Mouse (Mus musculus) embryonic facial prominence, embryonic 15.5 days (tissue): ENCODE measurements around the gene Mcemp1. TPM values are rescaled to one million over a fixed set of nuclear protein-coding genes. Genes with fewer than 3 reads are reported as not detected.

ENCODE experiments used
- ATAC-seq: fragments of 200-750 bp; cut with Nextera tagmentation; 2 replicates; pipeline ENCODE4 v1.8.0; 2017; ENCODE audit warnings: low read depth, moderate TSS enrichment; ENCODE audit not compliant: insufficient number of reproducible peaks, low FRiP score, low TSS enrichment
- H3K27ac ChIP-seq: fragments of 300-500 bp; sonication (generic); replicated peaks from 2 replicates; pipeline ENCODE4 v1.5.1; 2015; ENCODE audit warnings: mild to moderate bottlenecking, inconsistent platforms
- H3K27me3 ChIP-seq: fragments of 300-500 bp; sonication (generic); 2 replicates; pipeline ENCODE4 v1.6.1; 2015; ENCODE audit warnings: inconsistent platforms
- H3K36me3 ChIP-seq: fragments of 300-500 bp; sonication (generic); 2 replicates; pipeline ENCODE4 v1.6.1; 2015; ENCODE audit warnings: mild to moderate bottlenecking, inconsistent platforms
- H3K4me1 ChIP-seq: fragments of 300-500 bp; sonication (generic); 2 replicates; pipeline ENCODE4 v1.6.1; 2015; ENCODE audit warnings: inconsistent platforms
- H3K4me2 ChIP-seq: fragments of 300-500 bp; sonication (generic); replicated peaks from 2 replicates; pipeline ENCODE4 v1.6.1; 2015; ENCODE audit warnings: mild to moderate bottlenecking, inconsistent platforms
- H3K4me3 ChIP-seq: fragments of 300-500 bp; sonication (generic); replicated peaks from 2 replicates; pipeline ENCODE4 v1.5.1; 2015; ENCODE audit warnings: mild to moderate bottlenecking, inconsistent platforms
- H3K9ac ChIP-seq: fragments of 300-500 bp; sonication (generic); 2 replicates; pipeline ENCODE4 v1.6.1; 2015; ENCODE audit warnings: inconsistent platforms
- H3K9me3 ChIP-seq: fragments of 300-500 bp; sonication (generic); replicated peaks from 2 replicates; pipeline ENCODE4 v1.6.1; 2016; ENCODE audit warnings: inconsistent platforms
- WGBS: fragments of 180-500 bp; shearing (Covaris S2); methylation state at CpG from one replicate; pipeline ENCODE4 v1.1.7; 2015; 5-methylcytosine and 5-hydroxymethylcytosine counted together
- polyA plus RNA-seq: library from polyadenylated mRNA; unstranded; fragments of >200 nt; fragmentation: Nextera tagmentation; extraction: Ambion mirVana; gene quantifications from 2 replicates; pipeline ENCODE4 v1.2.1, GENCODE M21; 2015

The Mcemp1 gene
- polyA plus RNA-seq = 0.28 and 0.98 TPM in 2 replicates

DNA sequence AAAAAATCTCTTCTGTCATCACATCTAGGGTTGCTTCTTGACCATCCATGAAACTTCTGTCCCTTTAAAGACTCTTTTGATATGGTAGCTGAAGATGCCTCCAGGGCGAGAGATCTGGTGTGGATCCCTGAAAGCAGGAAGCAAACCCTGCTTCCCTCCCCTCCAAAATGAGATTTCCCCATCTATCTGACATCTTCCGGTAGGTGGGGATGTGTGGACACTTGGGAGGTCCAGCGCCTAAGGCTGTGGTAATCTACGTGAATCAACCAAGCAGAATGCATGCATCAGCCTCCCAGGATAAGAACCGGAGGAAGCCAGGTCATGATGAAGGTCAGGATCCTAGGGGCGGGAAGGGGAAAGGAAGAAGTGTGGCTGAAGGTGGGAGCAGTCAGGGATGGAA, at the start of gene Mcemp1:
Gene Mcemp1, plus strand, starts transcription at position 248 of the 400 bp plus-strand sequence.
- Histone ChIP-seq H3K4me3 (no peak within 1 kb of the TSS), H3K36me3 (no peaks in the 10 kb centered on the region), H3K27me3 (no peaks in the 10 kb centered on the region), H3K4me2 (no peak within 1 kb of the TSS), H3K27ac (no peak within 1 kb of the TSS), H3K9me3 (no peaks in the 10 kb centered on the region), H3K9ac (no peak within 1 kb of the TSS), H3K4me1 (no peaks in the 10 kb centered on the region)
- ATAC-seq = no peak
- WGBS = 54% methylated on average over 6 of the region's 6 CpGs

GRCm38 (mm10) chr8:3621199-3621970, 44.2 kb upstream of the Mcemp1 start, which contains the start of the genes Xab2 and Pet100:
TSS of gene Xab2 (minus strand) at chr8:3621316.
TSS of gene Pet100 (plus strand) at chr8:3621548.
- peak; percentile 97 for ATAC-seq
- H3K36me3 ChIP-seq = peaks cover 17% of the 10 kb centered on the region
- no peaks in the 10 kb centered on the region for H3K27me3 ChIP-seq
- peaks cover 19% of the 10 kb centered on the region for H3K4me1 ChIP-seq
- under 1% methylated on average over 37 of the region's 37 CpGs for WGBS
- peak within 1 kb of the TSS; percentile 69 for H3K9ac ChIP-seq
- no peaks in the 10 kb centered on the region for H3K9me3 ChIP-seq
- H3K27ac ChIP-seq = no peak within 1 kb of the TSS
- peak within 1 kb of the TSS; percentile 81 for H3K4me2 ChIP-seq
- H3K4me3 ChIP-seq = peak within 1 kb of the TSS; percentile 72

DNA sequence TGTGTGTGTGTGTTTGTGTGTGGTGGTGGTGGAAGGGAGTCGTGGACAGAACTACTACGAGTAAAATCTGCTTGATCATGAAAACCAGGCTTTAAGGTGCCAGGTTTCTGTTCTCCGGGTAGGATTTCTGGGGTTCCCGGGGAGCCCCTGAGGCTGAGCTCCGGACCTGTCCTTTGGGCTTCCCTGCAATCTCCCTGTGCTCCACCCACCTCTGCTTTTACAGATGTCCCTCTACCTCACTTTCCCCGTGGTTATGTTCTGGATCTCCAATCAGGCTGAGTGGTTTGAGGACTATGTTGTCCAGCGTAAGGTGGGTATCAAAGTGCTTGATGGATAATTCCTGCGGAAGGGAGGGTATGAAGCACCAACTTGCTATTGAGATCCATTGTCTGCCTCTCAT, 43.4 kb upstream of the Mcemp1 start:
- no peak overlapping the region; the same call in 1 of the 2 replicates for H3K9ac ChIP-seq
- H3K4me1 ChIP-seq = peaks cover 19% of the 10 kb centered on the region
- no peak overlapping the region for H3K27ac ChIP-seq
- ATAC-seq = no peak
- H3K27me3 ChIP-seq = no peaks in the 10 kb centered on the region
- H3K4me2 ChIP-seq = peak overlapping the region; percentile 81
- no peaks in the 10 kb centered on the region for H3K9me3 ChIP-seq
- peak overlapping the region; percentile 72 for H3K4me3 ChIP-seq
- peaks cover 11% of the 10 kb centered on the region for H3K36me3 ChIP-seq
- WGBS = 64% methylated on average over 8 of the region's 8 CpGs

DNA sequence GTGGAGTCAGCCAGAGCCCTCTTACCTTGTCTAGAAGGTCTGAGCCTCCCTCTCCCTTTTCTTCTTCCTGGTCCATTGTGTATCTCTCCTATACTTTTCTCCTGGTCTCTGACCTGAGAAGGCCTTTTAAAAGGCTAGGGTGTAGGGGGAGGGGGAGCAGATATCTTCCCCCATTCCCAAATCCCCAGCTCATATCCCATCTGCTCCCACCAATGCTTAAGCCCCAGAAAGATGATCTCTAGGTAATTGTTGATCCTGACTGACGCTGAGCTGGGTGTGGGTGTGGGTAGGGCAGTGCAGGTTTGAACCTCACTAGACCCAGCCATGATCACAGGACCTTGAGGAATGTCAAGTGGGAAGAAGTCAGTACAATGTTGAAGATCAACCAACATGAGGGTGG, 40.1 kb upstream of the Mcemp1 start, which contains the start of gene Pcp2:
Gene Pcp2, minus strand, starts transcription at position 101 of the 400 bp plus-strand sequence.
- H3K4me3 ChIP-seq = no peak within 1 kb of the TSS
- H3K27me3 ChIP-seq = peaks cover 9% of the 10 kb centered on the region
- ATAC-seq = no peak
- H3K4me2 ChIP-seq = no peak within 1 kb of the TSS
- H3K27ac ChIP-seq = no peak within 1 kb of the TSS
- WGBS = 47% methylated on average over 1 of the region's 1 CpGs
- H3K36me3 ChIP-seq = no peaks in the 10 kb centered on the region
- no peaks in the 10 kb centered on the region for H3K9me3 ChIP-seq
- peaks cover 8% of the 10 kb centered on the region for H3K4me1 ChIP-seq
- no peak within 1 kb of the TSS for H3K9ac ChIP-seq

DNA sequence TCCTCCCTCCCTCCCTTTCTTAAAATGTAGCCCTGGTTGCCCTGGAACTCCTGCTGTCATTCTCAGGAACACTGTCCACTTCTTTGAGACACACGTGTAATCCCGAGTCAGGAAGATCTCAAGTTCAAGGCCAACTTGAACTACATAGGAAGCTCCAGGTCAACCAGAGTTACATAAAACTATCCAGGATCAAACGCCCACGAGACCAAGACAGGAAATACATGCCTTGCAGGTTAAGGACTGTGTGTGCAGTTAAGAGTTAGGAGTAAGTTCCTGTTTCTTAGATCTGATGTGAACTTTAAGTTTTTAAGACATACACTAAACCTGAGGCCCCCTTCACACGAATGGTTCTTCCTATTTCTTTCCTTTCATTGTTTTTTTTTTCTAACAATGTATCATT, 38.6 kb upstream of the Mcemp1 start:
- H3K27ac ChIP-seq = no peak overlapping the region

GRCm38 (mm10) chr8:3628014-3628413, 37.5 kb upstream of the Mcemp1 start:
- Histone ChIP-seq H3K36me3 (no peaks in the 10 kb centered on the region), H3K4me3 (no peak overlapping the region), H3K27ac (no peak overlapping the region), H3K4me1 (peaks cover 10% of the 10 kb centered on the region), H3K27me3 (peaks cover 10% of the 10 kb centered on the region), H3K9ac (no peak overlapping the region), H3K9me3 (no peaks in the 10 kb centered on the region), H3K4me2 (no peak overlapping the region)
- 24% methylated on average over 5 of the region's 5 CpGs for WGBS
- ATAC-seq = no peak

More for the DNA sequence above, 38.6 kb upstream of the Mcemp1 start:
- H3K27me3 ChIP-seq = peaks cover 10% of the 10 kb centered on the region
- H3K4me2 ChIP-seq = no peak overlapping the region
- no peaks in the 10 kb centered on the region for H3K9me3 ChIP-seq
- H3K4me3 ChIP-seq = no peak overlapping the region
- no peak for ATAC-seq
- H3K36me3 ChIP-seq = no peaks in the 10 kb centered on the region
- 53% methylated on average over 5 of the region's 5 CpGs for WGBS
- no peak overlapping the region for H3K9ac ChIP-seq
- H3K4me1 ChIP-seq = peaks cover 15% of the 10 kb centered on the region

DNA sequence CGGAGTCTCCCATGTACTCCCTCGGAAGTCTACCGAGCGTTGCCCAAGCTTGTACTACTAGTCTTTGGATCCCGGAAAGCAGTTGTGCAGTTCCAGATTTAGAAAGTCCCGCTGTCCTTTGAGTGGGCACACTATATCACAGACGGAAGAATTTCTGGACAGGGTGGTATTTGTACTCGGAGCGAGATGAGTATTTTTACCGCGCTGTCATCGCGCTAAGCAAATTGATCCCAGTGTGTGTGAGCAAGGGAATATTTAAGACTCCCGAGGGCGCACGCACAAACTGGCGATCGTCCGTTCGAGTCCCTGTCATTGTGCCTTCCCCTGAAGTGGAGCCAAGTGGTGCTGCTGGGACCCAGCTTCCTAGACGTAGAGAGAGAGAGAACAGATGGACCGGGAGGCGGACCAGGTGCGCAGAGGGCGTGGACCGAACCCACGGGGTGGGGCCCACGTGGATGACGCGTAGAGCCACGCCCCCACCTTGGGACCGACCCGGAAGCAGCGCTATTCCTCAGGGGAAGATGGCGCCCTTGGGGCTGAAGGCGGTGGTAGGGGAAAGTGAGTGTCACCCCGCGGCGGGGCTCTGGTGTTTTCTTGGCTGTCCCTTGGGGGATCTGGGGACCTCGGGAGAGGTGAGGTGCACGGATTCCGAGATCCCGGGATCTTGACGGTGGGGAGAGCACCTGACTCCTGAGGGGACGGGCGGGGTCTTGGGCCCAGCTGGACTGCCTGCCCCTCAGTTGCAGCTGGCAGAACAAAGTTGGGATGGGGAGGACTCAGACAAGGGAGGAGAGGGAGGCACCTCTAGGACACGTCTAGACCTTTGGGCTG, 34.7 kb upstream of the Mcemp1 start, which contains the start of gene Stxbp2:
Gene Stxbp2, plus strand, starts transcription at position 309 of the 831 bp plus-strand sequence.
- Histone ChIP-seq H3K4me2 (peak within 1 kb of the TSS; percentile 77), H3K27me3 (peaks cover 10% of the 10 kb centered on the region), H3K27ac (no peak within 1 kb of the TSS), H3K9ac (peak within 1 kb of the TSS; percentile 51), H3K9me3 (no peaks in the 10 kb centered on the region), H3K4me1 (peaks cover 10% of the 10 kb centered on the region), H3K4me3 (peak within 1 kb of the TSS; percentile 55), H3K36me3 (0 out of 2 replicates have a peak, but pooled peaks cover 4% of the 10 kb centered on the region)
- WGBS = 6% methylated on average over 47 of the region's 47 CpGs
- peak; percentile 80 for ATAC-seq

DNA sequence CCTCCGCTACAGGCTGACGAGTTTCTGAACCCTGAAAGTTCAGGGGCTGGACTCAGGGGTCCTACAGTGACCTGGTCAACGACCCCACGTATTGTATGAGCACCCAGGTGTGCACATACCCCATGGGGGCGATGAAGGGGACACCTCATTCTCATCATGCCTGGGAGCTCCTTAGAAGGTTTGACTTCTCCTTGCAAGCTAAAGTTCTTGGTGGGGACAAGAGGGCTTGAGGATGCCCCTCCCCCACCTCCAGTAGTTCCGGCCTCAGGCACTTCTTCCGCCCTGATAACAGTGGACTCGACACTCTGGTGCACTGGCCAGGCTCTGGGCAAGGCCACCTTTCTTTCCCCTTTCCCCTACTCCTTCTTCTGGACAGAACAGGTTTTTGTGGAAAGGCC, 34.1 kb upstream of the Mcemp1 start:
- 0 out of 2 replicates have a peak, but pooled peaks have one; percentile 17 for ATAC-seq
- WGBS = 14% methylated on average over 8 of the region's 8 CpGs
- H3K9ac ChIP-seq = peak overlapping the region; percentile 51

GRCm38 (mm10) chr8:3645804-3646203, 19.8 kb upstream of the Mcemp1 start:
- no peaks in the 10 kb centered on the region for H3K9me3 ChIP-seq
- WGBS = 15% methylated on average over 5 of the region's 5 CpGs
- no peak for ATAC-seq

More for the DNA sequence above, 34.1 kb upstream of the Mcemp1 start:
- Histone ChIP-seq H3K4me1 (peaks cover 10% of the 10 kb centered on the region), H3K4me2 (peak overlapping the region; percentile 77), H3K36me3 (0 out of 2 replicates have a peak, but pooled peaks cover 10% of the 10 kb centered on the region), H3K27me3 (peaks cover 10% of the 10 kb centered on the region), H3K9me3 (no peaks in the 10 kb centered on the region), H3K4me3 (peak overlapping the region; percentile 55), H3K27ac (no peak overlapping the region)

GRCm38 (mm10) chr8:3646824-3647531, 18.6 kb upstream of the Mcemp1 start:
- ATAC-seq = no peak
- no peak overlapping the region for H3K4me3 ChIP-seq
- H3K9me3 ChIP-seq = no peaks in the 10 kb centered on the region
- no peak overlapping the region for H3K27ac ChIP-seq
- H3K4me2 ChIP-seq = no peak overlapping the region
- H3K36me3 ChIP-seq = no peaks in the 10 kb centered on the region
- WGBS = 77% methylated on average over 6 of the region's 6 CpGs
- H3K4me1 ChIP-seq = no peaks in the 10 kb centered on the region
- no peaks in the 10 kb centered on the region for H3K27me3 ChIP-seq
- H3K9ac ChIP-seq = no peak overlapping the region

More at GRCm38 (mm10) chr8:3645804-3646203, 19.8 kb upstream of the Mcemp1 start:
- Histone ChIP-seq H3K27ac (no peak overlapping the region), H3K4me2 (no peak overlapping the region), H3K27me3 (no peaks in the 10 kb centered on the region), H3K36me3 (no peaks in the 10 kb centered on the region), H3K4me1 (no peaks in the 10 kb centered on the region), H3K9ac (no peak overlapping the region), H3K4me3 (no peak overlapping the region)
